Mouse (Mus musculus): ENCODE measurements around the gene Atp2a2.
"Not testable (repeated sequence)": the region's sequence is repeated elsewhere in the genome, so short reads cannot be mapped to it uniquely, and the experiment has no call there.

Gene Atp2a2

DNA sequence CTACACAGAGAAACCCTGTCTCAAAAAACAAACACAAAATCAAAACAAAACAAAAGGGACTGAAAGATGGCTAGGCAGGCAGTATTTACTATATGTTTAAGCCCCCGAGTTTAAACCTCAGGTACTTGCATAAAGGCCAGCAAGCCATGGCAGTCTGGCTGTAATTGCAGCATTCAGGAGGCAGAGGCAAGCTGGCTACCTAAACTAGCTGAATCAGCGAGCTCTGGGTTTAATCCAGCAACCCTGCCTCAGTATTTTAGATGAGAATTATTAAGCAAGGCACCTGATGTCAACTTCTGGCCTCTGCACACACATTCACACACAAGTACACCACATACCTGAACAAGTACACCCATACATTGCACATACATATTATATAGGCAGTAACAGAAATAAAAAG, 4.0 kb downstream of the Atp2a2 start:
- DNase-seq (ENCODE audit: low spot score in 2 of 2): no peak

DNA sequence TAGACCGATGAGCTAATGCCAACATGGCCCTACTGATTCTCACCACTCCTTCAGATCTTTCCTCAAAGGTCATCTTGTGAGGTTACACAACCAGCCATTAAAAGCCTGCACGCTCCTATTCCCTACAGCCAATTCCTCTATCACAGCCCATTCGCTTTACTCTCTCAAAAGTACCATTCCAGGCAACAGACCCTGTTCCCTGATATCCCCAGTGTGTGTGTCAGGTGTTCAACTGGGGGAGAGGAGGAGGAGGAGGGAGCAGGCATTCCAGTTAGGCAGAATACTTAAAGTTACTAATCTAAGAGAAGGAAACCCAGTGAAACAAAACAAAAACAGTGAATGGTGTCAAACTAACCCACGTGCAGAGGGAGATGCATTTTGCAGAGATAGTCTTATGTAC, 5.0 kb downstream of the Atp2a2 start:
- DNase-seq (ENCODE audit: low spot score in 2 of 2): no peak

DNA sequence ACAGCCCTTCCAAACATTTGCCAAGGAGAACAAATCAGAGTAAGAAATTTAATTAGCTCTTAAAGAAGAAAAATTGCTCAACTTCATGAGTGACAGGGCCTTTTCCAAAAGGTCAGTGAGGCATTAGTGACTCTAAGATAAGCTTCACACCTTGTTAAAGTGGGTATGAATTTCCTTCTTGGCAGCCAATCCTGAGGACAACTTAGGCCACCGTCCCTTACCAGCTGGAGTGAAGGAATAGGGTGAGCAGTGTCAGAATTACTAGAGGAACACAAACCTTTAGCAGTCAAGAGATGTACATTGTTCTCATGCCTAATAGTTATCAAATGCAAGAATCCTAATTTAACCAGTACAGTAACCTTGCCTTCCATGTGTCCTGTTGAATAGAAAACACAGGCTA, 7.6 kb downstream of the Atp2a2 start:
- DNase-seq (ENCODE audit: low spot score in 2 of 2): no peak

DNA sequence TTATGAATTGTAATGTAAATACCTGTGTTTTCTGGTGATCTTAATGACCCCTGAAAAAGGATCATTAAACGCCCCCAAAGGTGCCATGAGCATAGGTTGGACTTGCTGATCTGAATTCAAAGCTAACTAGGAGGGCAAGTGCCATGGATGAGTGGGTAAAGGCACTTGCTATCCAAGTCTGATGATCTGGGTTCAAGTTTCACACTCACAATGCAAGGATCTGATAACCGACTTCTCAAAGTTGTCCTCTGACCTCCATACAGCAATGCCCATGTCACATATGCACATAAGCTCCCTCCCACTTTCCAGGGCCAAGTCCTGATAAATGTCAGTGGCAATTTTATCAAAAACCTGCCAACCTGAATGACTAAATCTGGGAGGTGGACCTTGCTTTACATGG, 9.0 kb downstream of the Atp2a2 start:
- no peak for DNase-seq (ENCODE audit: low spot score in 2 of 2)

DNA sequence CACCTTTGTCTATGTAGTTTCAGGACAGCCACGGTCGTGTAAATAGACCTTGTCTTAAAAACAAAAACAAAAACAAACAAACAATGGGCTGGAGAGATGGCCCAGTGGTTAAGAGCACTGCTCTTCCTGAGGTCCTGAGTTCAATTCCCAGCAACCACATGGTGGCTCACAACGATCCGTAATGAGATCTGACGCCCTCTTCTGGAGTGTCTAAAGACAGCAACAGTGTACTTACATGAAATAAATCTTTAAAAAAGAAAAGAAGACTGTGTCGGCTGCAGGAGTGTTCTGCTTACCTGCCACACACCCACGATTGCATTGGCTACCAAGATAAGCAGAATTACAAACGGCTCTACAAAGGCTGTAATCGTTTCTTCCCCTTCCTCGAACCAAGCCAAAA, 10.6 kb downstream of the Atp2a2 start:
- no peak for DNase-seq (ENCODE audit: low spot score in 2 of 2)

DNA sequence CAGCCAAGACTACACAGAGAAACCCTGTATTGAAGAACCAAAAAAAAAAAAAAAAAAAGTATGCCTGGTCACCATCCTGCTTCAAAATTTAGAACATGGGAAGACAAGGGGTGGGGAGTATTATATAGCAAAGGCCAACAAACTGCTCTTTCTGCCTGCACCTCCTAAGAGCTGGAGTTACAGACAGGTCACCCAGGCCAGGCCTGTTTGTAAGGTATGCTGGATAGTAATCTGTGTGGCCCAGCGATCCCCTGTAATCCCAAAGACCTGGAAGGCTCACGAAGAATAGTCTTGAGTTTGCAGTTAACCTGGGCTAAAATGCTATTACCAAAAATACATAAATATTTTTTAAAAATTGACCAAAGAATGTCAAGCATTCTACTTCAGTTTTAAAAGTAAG, 11.9 kb downstream of the Atp2a2 start:
- no peak for DNase-seq (ENCODE audit: low spot score in 2 of 2)

DNA sequence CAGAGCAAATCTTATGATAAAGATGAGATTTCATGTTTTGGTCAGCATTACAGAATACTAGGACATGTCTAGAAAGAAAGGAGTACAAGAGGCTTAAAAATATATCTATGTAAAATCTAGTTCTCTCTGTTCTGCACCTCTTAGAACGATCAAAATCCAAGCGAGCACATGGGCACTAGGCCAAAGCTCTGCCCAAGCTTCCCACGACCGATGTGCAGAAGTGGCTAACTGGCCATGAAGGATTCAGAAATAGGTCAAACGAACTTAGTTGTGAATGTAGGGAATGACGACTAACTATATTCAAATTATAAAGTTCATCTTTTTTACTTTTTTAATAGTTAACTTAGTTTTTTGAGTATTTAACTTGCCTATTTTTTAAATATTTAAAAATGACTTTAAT, 14.2 kb downstream of the Atp2a2 start:
- no peak for DNase-seq (ENCODE audit: low spot score in 2 of 2)

DNA sequence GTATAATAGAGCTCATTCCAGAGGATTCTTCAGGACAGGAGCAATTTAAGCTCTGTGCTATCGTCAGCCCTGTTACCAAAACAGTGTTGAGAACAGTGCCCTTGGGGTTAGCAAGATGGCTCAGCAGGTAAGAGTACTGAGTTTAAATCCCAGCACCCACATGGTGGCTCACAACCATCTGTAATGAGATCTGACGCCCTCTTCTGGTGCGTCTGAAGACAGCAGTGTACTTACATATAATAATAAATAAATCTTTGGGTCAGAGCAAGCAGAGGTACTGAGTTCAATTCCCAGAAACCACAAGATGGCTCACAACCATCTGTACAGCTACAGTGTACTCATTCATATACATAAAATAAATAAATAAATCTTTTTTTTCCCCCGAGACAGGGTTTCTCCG, 15.8 kb downstream of the Atp2a2 start:
- not testable (repeated sequence) for DNase-seq (ENCODE audit: low spot score in 2 of 2)

DNA sequence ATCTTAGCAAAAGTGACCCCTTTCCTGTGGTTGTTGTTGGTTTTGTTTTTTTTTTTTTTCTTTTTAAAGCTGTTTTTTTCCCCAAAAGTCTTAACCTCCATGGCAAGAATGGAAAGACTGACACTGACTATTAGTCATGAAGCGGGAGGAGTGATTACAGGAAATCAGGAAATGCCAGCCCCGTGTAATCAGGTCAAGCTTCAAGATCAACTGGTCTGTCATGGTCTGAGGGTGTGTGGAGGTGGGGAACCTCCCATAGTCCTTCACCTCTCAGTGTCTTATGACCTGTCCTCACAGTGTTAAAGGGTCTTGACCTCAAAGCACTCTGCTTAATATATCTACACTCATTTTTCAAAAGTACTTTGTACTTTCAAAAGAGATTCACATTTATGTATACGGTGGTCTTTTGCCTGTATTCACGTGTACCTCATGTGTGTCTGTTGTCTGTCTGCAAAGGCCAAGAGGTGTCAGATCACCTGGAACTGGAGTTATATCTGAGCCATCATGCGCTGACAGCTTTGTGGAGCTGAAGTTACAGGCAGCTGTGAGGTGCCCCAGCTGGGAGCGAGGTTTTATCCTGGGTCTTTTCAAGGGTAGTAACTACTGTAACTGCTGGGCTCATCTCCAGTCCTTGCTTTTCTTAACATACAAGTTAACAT, 19.2 kb downstream of the Atp2a2 start:
- no peak for DNase-seq (ENCODE audit: low spot score in 2 of 2)

DNA sequence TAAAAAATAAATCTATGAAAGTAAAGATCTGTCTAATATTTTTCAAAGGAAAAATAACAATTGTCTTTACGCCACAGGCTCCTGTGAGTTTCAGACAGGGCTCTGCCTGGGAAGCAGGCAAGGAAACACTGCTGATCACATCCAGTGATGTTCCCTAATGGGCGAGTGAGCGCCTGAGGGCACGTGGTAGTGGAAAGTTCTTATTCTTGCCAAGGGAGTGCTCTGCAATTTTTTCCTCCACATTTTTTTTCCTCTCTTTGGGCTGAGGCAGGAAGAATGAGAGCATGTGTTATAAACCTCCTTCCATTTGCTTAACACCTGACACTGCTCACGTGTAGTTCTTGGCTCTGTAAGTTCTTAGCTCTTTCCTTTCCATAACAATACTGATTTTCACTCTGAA, 20.2 kb downstream of the Atp2a2 start:
- DNase-seq (ENCODE audit: low spot score in 2 of 2): no peak

DNA sequence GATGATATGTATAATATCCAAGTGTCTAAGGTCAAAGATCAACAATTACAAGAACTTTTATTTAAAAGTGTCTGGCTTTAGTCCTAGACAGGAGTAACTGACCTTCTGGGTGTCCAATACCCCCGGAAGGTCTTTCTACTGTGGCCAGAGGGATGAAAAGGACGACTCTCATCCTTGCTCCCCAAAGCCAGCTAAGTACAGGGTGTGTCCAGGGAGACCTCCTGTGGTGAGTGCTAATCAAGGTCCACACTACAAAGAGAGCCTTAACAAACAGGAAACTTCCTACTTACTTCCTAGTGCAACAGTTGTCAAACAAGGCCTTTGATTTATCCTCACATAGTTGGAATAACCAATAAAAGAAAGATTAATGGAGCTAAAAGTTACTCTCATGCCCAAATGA, 22.9 kb downstream of the Atp2a2 start:
- no peak for DNase-seq (ENCODE audit: low spot score in 2 of 2)

DNA sequence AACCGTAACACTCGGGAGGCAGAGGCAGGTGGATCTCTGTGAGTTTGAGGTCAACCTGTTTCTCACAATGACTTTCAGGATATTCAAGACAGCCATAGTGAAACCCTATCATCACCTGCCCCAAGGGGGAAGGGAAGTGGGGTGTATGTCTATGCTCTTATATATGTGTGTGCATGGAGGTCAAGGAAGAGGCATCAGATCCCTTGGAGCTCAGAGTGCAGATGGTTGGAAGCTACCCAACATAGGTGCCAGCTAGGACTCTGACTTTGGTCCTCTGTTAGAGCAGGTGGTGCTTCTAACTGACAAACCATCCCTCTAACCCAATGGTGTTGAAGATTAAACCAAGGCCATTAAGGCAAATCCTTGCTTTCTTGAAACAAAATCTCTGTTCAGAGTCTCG, 24.5 kb downstream of the Atp2a2 start:
- no peak for DNase-seq (ENCODE audit: low spot score in 2 of 2)

DNA sequence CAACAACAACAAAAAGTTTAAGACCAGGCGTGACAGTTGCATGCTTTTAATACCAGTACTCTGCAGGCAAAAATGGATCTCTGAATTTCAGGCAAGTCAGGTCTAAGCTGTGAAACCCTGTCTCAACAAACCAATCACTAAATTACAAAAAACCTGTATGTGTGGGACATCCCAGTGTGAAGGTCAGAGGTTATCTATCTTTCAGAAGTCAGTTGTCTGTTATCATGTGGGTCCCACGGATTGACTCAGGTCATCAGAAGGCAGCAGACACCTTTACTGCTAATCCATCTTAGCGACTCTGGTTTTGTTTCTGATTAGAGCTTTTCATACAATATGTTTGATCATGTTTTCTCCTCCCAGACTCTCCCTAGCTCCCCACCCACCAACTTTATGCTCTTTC, 25.9 kb downstream of the Atp2a2 start:
- DNase-seq (ENCODE audit: low spot score in 2 of 2): no peak

DNA sequence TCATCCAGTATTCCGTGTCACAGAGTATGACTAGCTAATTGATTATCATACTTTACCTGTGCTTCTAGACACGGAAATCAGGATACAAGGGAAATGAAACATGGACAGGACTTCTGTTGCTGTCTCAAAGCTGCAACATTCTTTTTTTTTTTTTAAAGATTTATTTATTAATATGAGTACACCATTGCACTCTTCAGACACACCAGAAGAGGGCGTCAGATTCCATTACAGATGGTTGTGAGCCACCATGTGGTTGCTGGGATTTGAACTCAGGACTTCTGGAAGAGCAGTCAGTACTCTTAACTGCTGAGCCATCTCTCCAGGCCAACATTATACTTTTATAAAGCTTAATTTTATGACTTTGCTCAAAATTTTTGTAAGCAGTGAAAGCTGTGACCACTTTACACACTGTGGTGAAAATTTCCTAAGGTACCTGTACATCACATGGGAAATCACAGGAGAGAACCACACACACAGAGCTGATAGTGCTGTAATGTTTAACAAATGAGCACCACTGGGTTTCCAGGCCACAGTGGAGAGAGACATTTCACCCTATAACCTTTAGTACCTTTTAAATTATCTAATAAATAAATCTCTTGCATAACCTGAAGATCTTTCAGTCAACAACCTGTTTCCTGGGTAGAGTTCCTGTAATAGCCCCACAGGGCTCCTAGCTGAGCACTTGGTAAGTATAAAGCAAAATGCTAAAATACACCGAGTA, 27.2 kb downstream of the Atp2a2 start:
- no peak for DNase-seq (ENCODE audit: low spot score in 2 of 2)

DNA sequence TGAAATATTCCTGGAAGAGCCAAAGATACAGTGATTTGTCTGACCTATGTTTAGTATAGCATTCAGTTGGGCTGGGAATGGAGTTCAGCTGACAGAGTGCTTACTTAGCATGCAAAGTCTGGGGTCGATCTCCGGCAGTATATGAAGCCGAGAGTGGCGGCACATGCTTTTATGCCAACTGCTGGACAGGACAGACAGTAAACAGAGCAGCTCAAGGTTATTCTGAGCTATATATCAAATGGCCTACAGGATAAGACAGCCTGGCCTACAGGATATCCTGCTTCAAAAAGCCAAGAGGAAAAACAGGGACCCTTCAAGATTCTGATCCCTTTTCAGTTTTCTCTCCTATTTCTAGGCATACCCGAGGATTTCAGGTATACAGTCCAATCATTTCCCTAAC, 30.4 kb downstream of the Atp2a2 start:
- DNase-seq (ENCODE audit: low spot score in 2 of 2): no peak

DNA sequence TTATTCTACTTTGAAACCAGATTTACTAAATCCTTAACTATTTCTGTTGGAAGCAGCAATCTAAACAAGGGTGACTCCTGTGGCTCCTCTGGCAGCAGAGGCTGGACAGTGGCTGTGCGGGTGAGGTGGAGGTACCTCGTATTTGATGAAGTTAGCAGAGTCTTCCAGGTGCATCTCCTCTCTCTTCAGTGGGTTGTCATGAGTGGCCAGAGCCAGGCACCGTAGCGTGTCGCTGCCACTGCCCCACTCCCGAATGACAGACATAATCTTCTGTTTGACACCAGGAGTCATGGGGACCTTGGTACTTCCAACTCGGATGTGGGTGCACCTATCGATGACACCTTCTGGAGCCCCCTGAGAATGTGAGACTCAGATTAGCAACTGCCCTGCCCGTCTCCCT, 40.6 kb downstream of the Atp2a2 start:
- DNase-seq (ENCODE audit: low spot score in 2 of 2): no peak

DNA sequence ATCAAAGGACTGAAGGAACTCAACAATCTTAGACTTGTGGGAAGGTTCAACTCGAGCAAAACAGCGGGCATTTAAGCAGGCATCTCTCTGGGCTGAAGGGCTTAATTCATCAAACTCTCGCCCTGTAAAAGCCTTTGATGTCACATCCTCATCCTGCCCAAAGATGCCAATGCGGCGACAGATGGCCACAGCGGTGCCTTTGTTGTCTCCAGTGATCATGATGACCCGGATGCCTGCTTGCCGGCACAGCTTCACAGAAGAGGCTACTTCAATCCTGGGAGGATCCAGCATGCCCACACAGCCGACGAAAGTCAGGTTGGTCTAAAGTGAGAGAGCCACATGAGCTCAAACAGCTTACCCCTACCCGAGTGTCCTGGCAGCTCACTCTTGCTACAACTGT, 41.4 kb downstream of the Atp2a2 start:
- DNase-seq (ENCODE audit: low spot score in 2 of 2): no peak

DNA sequence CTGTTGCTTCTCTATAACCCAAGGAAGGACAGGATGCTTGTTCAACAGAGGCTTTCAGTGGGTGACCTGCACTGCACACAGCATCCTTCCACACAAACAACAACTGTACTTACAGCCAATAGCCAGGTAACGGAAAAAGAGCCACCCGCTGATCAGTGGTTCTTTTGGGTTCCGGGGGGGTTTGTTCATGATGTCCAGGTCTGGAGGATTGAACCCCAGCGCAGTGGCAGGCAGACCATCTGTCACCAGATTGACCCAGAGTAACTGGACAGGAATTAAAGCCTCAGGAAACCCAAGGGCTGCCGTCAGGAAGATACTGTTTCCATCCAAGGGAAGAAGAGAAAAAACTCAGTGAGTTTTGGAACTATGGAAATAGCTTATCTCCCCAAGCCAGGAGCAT, 42.7 kb downstream of the Atp2a2 start:
- no peak for DNase-seq (ENCODE audit: low spot score in 2 of 2)

DNA sequence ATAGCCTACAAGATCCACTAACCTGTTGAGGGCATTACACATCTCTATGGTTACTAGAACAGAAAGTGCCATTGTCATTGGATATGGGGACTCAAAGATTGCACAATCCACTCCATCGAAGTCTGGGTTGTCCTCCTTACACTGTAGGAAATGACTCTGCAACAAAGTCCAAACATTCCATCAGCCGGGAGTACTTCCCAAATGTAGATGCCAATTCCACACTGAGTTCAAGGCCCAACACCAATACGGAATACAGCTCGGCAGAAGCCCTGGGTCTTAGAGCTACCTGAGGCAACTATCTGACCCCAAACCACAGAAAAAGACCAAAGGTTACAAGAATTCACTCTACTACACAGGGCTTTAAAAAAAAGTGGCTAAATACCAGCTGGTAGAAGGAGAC, 44.0 kb downstream of the Atp2a2 start:
- no peak for DNase-seq (ENCODE audit: low spot score in 2 of 2)

DNA sequence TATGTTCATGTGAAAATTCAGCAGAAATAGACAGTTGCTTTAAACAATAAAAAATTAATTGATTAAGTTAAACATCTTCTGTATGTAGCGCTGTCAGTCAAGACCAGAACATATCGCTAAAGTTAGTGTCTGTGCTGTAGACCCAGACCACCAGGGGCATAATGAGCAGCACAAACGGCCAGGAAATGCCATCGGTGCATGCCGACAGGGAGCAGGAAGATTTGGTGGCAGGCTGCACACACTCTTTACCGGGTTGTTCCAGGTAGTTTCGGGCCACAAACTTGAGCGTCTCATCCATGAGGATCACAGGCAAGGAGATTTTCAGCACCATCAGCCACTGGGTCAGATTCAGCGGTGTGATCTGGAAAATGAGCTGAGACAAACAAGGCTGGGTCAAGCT, 45.0 kb downstream of the Atp2a2 start:
- not testable (repeated sequence) for DNase-seq (ENCODE audit: low spot score in 2 of 2)

DNA sequence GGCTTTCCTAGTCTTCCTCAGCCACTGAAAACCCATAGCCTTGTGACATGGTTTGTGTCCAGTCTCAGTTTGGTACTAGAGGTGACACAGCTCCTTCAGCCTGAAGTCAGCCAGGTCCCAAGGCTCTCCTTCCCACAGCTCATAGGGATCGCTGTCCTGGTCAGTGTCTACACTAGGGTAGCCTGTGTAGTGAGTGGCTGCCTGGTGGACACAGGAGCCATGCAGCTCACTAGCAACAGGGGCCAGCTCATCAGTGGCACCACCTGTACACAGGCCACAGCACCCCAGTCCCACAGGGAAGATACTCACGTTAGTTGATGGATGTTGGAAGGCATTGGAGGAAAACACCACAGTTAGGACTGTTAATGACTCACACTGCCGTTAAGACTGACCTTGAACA, 46.4 kb downstream of the Atp2a2 start:
- no peak for DNase-seq (ENCODE audit: low spot score in 2 of 2)

DNA sequence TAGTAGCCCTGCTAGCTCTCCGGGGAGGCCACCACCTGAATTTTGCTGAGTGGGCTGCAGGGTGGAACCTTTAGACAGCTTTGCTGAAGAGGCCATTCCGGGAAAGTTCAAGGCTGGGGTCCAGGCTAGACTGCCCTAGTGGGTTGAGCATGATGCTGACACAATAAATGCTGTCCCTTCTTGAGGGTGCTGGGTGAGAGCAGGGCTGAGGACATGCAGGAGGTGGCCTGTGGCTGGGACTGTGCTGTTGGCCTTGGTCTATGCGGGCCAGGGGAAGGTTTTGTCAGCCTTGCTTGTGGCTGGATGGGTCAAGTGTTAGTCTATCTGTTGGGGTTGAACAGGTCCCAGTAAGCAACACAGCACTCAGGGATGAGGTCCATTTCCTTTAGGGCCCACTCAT, 47.1 kb downstream of the Atp2a2 start:
- no peak for DNase-seq (ENCODE audit: low spot score in 2 of 2)

DNA sequence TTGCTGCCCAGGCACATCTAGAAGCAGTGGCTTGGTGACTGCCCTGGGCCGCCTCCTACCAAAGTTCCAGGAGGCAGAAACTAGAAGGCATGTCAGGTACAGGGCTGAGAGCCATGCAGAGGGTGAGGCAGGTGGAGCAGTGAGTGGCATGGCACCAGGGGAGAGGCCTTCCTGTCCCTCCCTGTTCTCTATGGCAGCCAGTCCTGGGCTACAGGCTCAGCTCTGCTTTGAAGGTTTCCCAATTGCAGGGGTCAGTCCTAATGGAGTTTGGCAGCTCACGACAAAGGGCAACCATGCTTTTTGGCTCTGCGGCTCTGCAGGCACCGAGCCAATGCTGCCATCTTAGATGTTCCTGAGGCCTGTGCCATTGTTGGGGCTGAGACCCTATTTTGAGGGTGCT, 47.6 kb downstream of the Atp2a2 start:
- DNase-seq (ENCODE audit: low spot score in 2 of 2): no peak

DNA sequence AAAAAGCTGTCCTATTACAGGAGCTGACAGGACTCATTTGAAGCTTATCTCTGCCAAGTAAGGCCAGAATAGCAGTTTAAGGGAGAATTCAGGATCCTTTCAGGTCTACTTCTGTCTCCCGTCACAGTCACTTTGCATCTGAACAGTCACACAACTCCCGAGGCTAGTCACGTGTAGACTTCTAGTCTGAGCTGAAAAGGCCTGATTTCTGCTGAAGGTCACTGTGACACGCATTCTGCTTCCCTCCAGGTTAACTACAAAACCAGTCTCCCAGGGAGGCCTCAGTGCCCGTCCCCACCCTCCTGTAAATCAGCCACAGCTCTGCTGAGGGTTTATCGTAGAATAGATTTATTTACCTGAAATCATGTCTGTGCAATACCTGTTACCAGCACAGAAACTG, 48.8 kb downstream of the Atp2a2 start:
- DNase-seq (ENCODE audit: low spot score in 2 of 2): no peak

Measured in spleen, postnatal 10 days (tissue).